Mouse (Mus musculus): Measurements from ENCODE around the gene Ccr10. TPM values are rescaled to one million over a fixed set of nuclear protein-coding genes. Genes with fewer than 3 reads are reported as not detected.
A peak's percentile ranks its signal among the peaks of the same experiment; 100 is the strongest.

Gene Ccr10
- total and polyA plus RNA-seq, 2 experiments from 2014 or later = 0.16 to 0.88 TPM

DNA sequence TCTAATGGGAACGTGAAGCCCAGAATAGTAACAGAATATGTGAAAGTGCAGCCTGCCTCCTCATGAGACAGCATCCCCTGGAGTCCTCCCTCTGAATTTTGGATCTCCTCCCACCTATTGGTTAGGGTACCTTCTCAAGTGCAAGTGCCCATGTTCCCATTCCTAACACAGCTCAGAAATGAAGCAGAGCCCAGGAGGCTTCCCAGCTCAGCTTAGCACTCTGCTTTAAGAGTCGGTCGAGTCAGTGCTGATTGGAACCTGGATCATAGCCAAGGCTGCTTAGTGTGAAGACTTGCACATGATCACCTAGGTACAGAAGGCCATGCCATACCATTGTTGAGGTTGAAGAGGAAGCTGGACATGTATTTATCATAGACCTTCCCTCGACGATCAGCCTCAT lies 18.9 kb upstream of the Ccr10 start:
- no peak overlapping the region for H3K4me3 ChIP-seq (ENCODE audit: low read length)
- no peaks in the 10 kb centered on the region for H3K9me3 ChIP-seq (ENCODE audit: low read length)
- H3K27ac ChIP-seq = no peak overlapping the region
- H3K27me3 ChIP-seq (ENCODE audit: insufficient read depth, low read length) = no peaks in the 10 kb centered on the region
- DNase-seq (ENCODE audit: low spot score) (no peak), ATAC-seq (no peak)
- no peak overlapping the region for H3K9ac ChIP-seq (replicated peaks; ENCODE audit: low read length)
- peaks cover 21% of the 10 kb centered on the region for H3K36me3 ChIP-seq (ENCODE audit: insufficient read depth, low read length)
- no peak overlapping the region for H3K4me2 ChIP-seq (ENCODE audit: low read depth, low read length)
- no peak for TF ChIP-seq CTCF (IDR thresholded peaks at IDR 0.05; ENCODE audit: low read depth)
- WGBS = 71% methylated on average over 5 of the region's 5 CpGs
- peaks cover 8% of the 10 kb centered on the region for H3K4me1 ChIP-seq (ENCODE audit: insufficient read depth, low read length)

DNA sequence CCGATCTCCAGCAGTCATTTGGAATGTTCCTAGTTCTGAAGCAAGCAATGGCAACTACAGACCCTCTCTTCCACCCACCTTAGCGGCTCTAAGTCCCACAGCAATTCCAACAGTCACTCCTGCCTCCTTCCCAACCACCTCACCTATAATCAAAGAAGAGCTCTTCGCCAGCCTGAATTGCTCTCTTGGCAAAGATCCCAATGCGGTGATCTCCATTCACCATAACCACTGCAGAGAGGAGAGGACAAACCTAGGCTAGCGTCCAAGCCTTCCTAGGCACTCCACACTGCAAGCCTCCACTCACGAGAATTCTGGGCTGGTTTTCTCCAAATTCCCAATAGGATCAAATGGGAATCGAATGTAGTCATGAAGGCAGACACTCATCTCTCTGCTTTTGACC lies 17.8 kb upstream of the Ccr10 start:
- DNase-seq (ENCODE audit: low spot score) = no peak
- no peak for TF ChIP-seq CTCF (IDR thresholded peaks at IDR 0.05; ENCODE audit: low read depth)
- Histone ChIP-seq H3K9me3 (ENCODE audit: low read length) (no peaks in the 10 kb centered on the region), H3K27ac (no peak overlapping the region), H3K9ac (replicated peaks; ENCODE audit: low read length) (no peak overlapping the region), H3K4me2 (ENCODE audit: low read depth, low read length) (no peak overlapping the region), H3K4me1 (ENCODE audit: insufficient read depth, low read length) (peaks cover 10% of the 10 kb centered on the region), H3K36me3 (ENCODE audit: insufficient read depth, low read length) (peaks cover 12% of the 10 kb centered on the region), H3K27me3 (ENCODE audit: insufficient read depth, low read length) (no peaks in the 10 kb centered on the region), H3K4me3 (ENCODE audit: low read length) (no peak overlapping the region)
- no peak for ATAC-seq
- WGBS = 81% methylated on average over 7 of the region's 7 CpGs

DNA sequence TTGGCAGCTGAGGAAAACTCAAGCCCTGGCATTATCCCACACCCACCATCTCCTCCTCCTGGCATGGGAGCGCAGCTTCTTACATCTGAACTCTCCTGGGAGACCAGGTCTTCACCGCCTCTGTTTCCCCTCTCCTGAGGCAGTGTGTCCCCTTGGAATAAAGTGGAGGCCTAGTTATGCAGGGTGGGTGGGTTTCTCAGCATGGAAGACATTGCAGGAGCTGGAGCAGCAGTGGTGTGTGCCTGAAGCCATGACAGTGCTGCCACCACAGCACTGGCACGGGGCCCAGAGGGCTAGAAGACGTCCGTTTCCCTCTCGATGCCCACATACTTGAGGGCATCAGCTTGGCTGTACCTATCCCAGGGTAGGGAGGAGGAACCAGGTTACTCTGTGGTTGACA lies 17.4 kb upstream of the Ccr10 start:
- no peak overlapping the region for H3K4me2 ChIP-seq (ENCODE audit: low read depth, low read length)
- no peak overlapping the region for H3K27ac ChIP-seq
- H3K27me3 ChIP-seq (ENCODE audit: insufficient read depth, low read length) = no peaks in the 10 kb centered on the region
- no peaks in the 10 kb centered on the region for H3K9me3 ChIP-seq (ENCODE audit: low read length)
- WGBS = 68% methylated on average over 6 of the region's 6 CpGs
- H3K36me3 ChIP-seq (ENCODE audit: insufficient read depth, low read length) = peaks cover 9% of the 10 kb centered on the region
- DNase-seq (ENCODE audit: low spot score) (no peak), ATAC-seq (no peak)
- no peak for TF ChIP-seq CTCF (IDR thresholded peaks at IDR 0.05; ENCODE audit: low read depth)
- H3K9ac ChIP-seq (replicated peaks; ENCODE audit: low read length) = no peak overlapping the region
- no peak overlapping the region for H3K4me3 ChIP-seq (ENCODE audit: low read length)
- H3K4me1 ChIP-seq (ENCODE audit: insufficient read depth, low read length) = peaks cover 10% of the 10 kb centered on the region

DNA sequence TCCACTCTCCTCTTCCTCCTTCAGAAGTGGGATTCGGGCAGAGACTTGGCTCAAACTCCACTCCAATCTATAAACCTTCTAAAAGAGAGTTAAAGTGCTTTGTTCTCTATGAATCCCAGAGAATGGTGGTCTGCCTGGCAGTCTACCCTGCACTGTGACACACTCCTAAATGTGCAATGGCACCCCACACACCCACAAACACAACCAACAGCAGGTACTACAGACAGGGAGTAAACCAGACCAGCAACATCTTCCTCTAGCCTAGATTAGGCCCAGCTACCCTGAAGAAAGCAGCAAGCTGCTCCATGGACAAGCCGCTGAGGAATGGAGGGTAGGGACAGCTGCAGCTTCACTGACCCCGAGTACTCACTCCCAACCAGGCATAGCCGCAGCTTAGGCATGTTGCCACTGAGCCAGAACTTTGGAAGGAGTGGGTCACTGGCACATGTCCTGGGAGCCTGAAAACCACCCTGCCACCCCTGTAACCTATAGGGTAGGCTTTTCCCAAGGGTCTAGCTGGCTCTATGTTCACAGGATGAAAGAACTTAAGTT lies 16.8 kb upstream of the Ccr10 start:
- peaks cover 5% of the 10 kb centered on the region for H3K36me3 ChIP-seq (ENCODE audit: insufficient read depth, low read length)
- peak overlapping the region; percentile 82; the same call in 1 of the 2 replicates for H3K27ac ChIP-seq
- peaks cover 10% of the 10 kb centered on the region for H3K4me1 ChIP-seq (ENCODE audit: insufficient read depth, low read length)
- no peak overlapping the region for H3K4me2 ChIP-seq (ENCODE audit: low read depth, low read length)
- no peak overlapping the region for H3K4me3 ChIP-seq (ENCODE audit: low read length)
- DNase-seq (ENCODE audit: low spot score) = no peak
- WGBS = 59% methylated on average over 4 of the region's 4 CpGs
- H3K9me3 ChIP-seq (ENCODE audit: low read length) = no peaks in the 10 kb centered on the region
- ATAC-seq = no peak
- H3K27me3 ChIP-seq (ENCODE audit: insufficient read depth, low read length) = no peaks in the 10 kb centered on the region
- no peak overlapping the region for H3K9ac ChIP-seq (replicated peaks; ENCODE audit: low read length)
- TF ChIP-seq CTCF (IDR thresholded peaks at IDR 0.05; ENCODE audit: low read depth) = no peak

DNA sequence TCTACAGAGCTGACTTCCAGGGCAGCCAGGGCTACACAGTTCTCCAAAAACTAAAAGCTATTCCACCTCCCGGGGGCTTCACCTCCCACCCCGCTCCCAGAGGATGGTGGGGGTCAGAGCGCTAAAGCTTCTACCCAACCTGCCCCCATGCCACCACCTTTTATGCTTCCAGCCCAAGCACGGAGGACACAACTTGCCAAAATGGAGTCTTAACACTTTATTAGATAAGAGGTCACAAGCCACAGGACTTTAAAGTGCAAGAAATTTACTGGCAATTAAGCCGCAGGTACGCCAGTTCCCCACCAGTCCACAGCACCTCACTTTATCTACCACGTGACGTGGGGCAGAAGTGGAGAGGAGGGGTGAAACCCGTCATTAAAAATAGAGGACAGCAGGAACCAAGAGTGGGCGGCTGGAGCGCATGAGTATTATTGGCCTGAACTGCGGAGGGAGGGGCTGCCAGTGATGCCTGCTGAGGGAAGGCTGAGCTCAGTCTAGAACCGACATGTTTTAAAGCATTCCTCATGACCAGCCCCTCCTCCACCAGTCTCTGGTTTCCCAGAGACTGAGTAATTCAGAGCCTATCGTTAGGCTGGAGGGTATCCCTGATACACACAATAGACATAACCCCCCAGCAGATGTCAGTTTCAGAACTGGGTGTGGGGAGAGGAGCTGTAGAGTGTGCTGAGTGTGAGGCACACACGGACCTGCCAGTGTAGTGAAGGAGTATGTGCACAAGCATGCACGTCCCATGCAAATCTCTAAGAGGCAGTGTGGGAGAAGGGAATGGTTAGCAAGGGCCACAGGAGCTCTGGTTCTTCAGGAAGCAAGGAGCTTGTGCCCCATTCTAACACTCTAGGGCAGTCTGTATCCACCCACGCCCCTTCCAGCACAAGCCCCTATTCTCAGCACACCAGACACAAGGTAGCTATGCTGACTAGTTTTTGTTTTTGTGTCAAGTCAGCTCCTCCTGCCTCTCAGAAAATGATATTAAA lies 16.0 kb upstream of the Ccr10 start:
- H3K4me2 ChIP-seq (ENCODE audit: low read depth, low read length) = no peak overlapping the region
- no peak for ATAC-seq
- H3K27ac ChIP-seq = peak overlapping the region; percentile 82; the same call in 1 of the 2 replicates

DNA sequence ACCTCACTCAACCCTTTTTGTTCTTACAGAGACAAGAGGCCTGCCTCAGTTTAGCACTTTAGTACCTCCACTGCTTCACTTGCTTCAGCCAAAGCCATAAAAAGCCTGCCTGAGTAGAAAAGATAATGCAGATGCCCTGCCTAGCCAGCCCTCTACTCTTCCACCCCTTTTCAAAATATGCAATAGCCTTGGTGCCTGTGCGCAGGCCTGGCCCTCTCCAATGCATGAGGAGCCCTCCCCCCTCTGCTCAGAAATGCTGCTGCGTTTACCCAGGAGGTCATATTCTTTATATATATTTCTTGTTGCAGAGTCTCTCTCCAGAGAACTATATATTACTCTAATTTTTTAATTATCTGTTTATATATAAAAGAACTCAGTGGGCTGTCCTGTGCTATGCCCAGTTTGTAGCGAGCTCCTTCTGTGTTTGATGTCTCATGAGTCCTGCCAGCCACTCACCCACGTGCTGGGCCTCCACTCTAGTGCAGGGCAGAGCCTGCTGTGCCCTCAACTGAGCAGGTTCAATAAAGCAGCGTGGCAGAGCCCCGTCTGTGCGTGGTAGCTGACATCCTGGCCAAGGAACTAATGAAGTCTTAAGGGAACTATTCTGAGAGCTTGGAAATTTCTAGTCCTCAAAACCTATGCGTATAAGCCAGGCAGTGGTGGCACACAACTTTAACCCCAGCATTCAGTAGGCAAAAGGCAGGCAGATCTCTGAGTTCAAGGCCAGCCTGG lies 15.1 kb upstream of the Ccr10 start:
- Histone ChIP-seq H3K27me3 (ENCODE audit: insufficient read depth, low read length) (no peaks in the 10 kb centered on the region), H3K4me1 (ENCODE audit: insufficient read depth, low read length) (peaks cover 10% of the 10 kb centered on the region), H3K4me2 (ENCODE audit: low read depth, low read length) (no peak overlapping the region), H3K27ac (peak overlapping the region; percentile 82), H3K9ac (replicated peaks; ENCODE audit: low read length) (0 out of 2 replicates have a peak overlapping the region, but pooled peaks have one; percentile 9), H3K9me3 (ENCODE audit: low read length) (no peaks in the 10 kb centered on the region), H3K36me3 (ENCODE audit: insufficient read depth, low read length) (peaks cover 5% of the 10 kb centered on the region; the same call in 1 of the 2 replicates), H3K4me3 (ENCODE audit: low read length) (no peak overlapping the region)
- TF ChIP-seq CTCF (IDR thresholded peaks at IDR 0.05; ENCODE audit: low read depth) = no peak
- no peak for ATAC-seq
- WGBS = 27% methylated on average over 8 of the region's 8 CpGs
- DNase-seq (ENCODE audit: low spot score) = no peak

More for the DNA sequence above, 16.0 kb upstream of the Ccr10 start:
- DNase-seq (ENCODE audit: low spot score) = peak; percentile 33
- H3K36me3 ChIP-seq (ENCODE audit: insufficient read depth, low read length) = peaks cover 5% of the 10 kb centered on the region
- H3K9me3 ChIP-seq (ENCODE audit: low read length) = no peaks in the 10 kb centered on the region
- H3K4me1 ChIP-seq (ENCODE audit: insufficient read depth, low read length) = peaks cover 10% of the 10 kb centered on the region
- WGBS = 51% methylated on average over 17 of the region's 17 CpGs
- H3K9ac ChIP-seq (replicated peaks; ENCODE audit: low read length) = no peak overlapping the region
- no peak overlapping the region for H3K4me3 ChIP-seq (ENCODE audit: low read length)
- TF ChIP-seq CTCF (IDR thresholded peaks at IDR 0.05; ENCODE audit: low read depth) = no peak
- no peaks in the 10 kb centered on the region for H3K27me3 ChIP-seq (ENCODE audit: insufficient read depth, low read length)

Measured in hindbrain, postnatal 0 days (tissue).